Mouse (Mus musculus) frontal cortex, postnatal 36 days (tissue): ENCODE measurements around the gene Ksr2.

Experiments used
- DNase-seq, 2 experiments: peaks; one replicate each; pipeline ENCODE4 v3.0.0; 2022; ENCODE audit warnings: low spot score in 2 of 2

The Ksr2 gene

DNA sequence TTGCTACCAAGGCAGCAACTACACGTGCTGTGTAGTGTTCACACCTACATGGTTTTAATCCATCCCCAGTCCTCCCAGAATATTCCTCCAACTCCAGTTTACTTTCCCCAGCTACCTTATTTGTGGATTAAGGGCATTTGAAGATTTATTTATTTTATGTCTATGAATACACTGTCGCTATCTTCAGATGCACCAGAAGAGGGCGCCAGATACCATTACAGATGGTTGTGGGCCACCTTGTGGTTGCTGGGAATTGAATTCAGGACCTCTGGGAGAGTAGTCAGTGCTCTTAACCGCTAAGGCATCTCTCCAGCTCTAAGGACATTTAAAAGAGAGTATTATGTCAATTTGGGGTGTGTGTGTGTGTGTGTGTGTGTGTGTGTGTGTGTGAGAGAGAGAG lies 108.7 kb downstream of the Ksr2 start:
- DNase-seq, result no peak

DNA sequence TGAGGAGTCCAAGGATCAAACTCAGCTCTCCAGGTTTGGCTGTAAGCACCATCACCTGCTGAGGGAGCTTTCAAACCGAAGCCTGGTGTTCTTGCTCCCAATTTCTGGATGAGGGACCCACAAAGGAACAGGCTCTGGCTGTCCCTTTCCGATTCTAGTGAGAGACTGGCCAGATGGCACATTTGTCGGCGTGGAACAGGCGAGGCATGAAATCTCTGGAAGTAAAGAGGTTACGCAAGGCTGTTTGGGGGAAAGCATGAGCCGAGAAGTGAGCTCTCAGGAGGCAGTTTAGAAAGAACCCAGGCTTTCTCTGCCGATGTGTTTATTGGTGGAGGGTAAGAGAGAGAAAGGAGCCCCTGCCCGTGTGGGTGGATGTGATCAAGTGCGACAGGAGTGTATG lies 109.2 kb downstream of the Ksr2 start:
- DNase-seq, result no peak

GRCm38 (mm10) chr5:117530991-117531390 lies 117.2 kb downstream of the Ksr2 start:
- DNase-seq, result no peak

DNA sequence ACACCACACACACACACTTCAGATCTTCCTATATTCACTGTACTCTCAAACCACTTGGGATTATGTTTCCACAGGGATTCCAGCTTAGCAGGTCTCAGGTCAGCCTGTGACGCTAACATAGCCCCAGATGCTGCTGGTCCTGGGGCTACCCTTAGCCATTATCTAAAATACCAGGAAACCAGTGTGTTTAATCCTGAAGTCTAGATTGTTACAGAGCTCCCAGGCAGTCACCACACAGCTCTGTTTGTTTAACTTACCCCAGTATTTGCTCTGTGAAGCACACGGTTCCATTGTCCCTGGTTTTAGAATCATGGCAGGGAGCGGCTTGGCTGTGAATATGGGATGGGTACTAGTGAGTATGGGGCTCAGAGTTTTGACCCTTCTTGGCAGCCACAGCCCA lies 125.4 kb downstream of the Ksr2 start:
- no peak for DNase-seq

DNA sequence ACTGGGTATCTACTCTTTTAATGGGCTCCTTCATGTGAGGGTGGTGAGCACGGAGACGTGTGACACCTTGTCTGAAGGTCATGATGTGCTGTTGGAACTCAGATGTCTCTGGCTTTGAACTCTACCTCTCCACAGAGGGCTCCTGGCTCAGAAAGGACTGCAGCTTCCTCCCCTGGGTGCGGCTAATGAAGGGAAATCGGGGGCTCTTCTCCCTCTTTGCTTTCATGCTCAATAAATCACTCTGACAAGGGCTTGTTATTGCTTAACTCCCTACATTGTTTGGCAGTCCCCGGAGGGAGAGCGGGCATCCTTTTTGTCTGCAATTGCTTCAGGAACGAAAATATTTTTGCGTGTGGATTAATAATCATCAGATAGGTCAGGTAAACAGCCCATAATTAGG lies 127.9 kb downstream of the Ksr2 start:
- no peak for DNase-seq

DNA sequence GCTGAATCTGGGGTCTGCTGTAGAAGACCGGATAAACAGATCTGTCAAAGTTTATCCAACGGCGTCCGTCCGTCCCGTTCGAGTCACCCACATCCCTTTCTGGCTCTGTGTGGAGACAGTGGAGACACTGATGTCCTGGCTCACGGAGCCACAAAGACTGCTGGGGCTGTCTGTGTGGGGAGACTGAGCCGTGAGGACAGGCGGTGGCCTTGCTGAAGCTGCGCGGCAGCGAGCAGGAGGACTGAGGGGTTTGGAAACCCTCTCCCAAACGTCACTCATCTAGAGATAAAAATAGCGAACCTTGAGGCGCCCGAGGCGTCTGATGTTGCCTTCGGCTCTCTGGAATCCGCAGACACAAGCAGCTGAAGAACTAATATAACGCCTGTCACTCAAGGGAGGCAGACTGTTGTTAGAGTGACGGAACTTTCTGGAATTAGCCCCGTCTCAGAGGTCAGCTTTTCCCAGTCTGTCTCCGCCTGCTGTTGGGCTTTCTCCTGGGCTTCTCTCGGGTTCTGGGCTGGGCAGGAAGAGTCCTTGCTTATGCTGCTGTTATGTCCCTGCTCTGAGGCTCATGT lies 133.0 kb downstream of the Ksr2 start:
- no peak for DNase-seq

- peak; percentile 43 to 45 for DNase-seq
Measured at GRCm38 (mm10) chr5:117550992-117551391, 137.2 kb downstream of the Ksr2 start.

DNA sequence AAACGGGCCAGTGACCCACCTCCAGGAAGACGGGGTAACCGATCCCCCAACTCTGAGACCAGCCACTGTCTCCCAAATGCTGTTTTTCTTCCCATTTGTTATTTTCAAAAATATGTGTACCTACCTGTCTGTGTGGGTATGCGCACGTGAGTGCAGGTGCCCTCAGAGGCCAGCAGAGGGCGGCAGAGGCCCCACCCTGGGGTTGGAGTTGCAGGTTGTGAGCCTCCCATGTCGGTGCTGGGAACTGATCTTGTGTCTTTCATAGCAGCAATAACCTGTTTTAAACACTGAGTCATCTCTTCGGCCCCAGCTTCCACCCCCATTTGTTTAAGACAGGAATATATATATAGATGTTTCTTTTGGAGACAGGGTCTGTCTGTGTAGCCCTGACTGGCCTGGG lies 138.3 kb downstream of the Ksr2 start:
- no peak for DNase-seq

DNA sequence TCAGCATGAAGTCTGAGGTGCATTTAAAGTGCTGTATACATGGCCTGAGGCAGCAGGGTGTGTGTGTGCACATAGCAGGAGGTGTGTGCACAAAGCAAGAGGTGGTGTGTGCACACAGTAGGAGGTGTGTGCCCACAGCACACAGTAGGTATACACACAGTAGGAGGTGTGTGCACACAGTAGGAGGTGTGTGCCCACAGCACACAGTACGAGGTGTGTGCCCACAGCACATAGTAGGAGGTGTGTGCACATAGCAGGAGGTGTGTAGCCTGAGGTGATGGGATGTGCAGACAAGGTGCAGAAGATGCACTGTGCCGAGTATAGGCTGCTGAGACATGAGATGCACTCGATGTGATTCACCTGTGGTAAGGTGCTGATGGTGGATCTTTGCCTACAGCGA lies 140.7 kb downstream of the Ksr2 start:
- DNase-seq, result no peak

GRCm38 (mm10) chr5:117556570-117556969 lies 142.8 kb downstream of the Ksr2 start:
- DNase-seq, result no peak

GRCm38 (mm10) chr5:117561080-117561479 lies 147.3 kb downstream of the Ksr2 start:
- no peak for DNase-seq

DNA sequence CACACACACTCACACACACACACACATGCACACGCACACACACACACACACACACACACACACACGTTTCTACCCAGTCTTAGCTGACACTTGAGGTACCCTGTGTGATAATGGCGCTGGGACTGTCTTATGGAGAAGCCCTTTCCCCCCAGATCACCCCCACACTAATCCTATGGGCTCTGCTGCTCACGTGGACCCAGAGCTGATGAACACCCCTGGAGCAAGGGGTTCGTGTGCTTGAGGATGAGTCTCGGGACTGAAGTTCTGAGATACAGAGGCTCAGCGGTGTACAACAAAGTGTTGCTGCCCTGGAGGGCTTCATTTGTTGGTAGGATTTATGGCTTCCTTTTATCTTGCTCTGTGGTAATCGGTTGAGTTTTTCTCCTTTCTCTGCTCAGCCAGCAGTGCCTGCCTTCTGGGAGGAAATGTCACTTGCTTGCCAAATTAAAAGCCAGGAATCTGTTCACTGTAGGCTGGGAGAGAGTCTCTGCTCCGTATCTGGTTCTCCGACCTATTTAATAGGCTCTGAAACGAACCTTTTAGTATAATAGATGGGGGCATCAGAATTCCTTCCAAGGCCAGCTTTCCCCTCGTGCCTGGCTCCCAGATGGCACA lies 152.4 kb downstream of the Ksr2 start:
- no peak for DNase-seq

GRCm38 (mm10) chr5:117569190-117569795 lies 155.5 kb downstream of the Ksr2 start:
- no peak for DNase-seq

DNA sequence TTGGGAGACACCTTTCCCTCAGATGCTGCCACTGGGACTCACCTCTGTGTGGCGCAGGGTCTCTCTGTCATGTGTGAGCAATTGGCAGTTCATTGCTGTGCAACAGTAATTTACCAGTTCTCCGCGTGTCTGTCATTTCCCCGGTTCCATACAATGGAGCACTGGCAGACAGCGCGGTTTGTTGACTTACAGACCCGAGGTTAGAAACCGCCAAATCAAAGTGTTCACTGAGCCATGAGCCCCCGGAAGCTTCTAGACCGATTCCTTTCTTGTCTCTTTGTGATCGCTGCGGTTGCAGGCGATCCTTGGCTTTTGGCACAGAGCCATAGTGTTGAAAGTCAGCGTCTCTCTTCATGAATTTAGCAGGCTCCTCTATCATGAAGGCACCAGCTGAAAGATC lies 158.6 kb downstream of the Ksr2 start:
- DNase-seq, result no peak

DNA sequence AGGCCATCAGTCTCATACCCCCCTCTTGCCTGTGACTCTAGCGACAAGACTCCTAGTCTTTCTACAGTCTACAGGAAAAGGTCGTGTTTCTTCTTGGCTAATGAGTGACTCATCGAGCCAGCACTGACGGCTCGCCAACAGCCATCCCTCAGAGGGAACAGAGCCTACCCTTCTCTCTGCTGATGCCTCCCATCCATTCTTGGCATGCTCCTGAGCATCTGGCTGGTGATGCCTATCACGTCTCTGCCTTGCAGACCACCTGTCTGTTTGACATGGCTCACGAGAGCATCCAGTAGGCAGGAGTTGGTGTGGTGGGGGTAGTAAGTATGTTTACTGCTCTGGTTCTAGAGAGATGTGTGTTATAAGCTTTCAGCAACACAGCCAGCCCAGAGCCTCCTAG lies 161.1 kb downstream of the Ksr2 start:
- DNase-seq, result peak; percentile 39 to 48

DNA sequence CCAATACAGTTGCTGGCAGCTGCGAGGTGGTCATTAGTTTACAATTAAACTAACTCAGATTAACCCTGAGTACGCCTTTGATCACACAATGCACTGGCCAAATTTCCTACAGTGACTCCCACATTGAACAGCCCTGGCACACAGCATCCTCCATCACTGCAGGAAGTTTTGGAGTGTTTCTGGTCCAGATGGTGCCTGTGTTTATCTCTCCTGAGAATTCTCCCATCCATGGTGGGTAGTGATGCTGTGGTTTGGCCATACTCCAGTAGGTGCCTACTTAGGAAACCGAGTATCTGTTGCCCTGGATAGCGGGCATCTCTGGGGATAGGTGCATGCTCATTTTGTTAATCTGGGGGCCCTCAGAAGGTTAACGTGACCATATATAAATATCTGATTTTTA lies 163.8 kb downstream of the Ksr2 start:
- peak; percentile 17 to 56 for DNase-seq

GRCm38 (mm10) chr5:117581711-117582110 lies 167.9 kb downstream of the Ksr2 start:
- DNase-seq, result no peak

DNA sequence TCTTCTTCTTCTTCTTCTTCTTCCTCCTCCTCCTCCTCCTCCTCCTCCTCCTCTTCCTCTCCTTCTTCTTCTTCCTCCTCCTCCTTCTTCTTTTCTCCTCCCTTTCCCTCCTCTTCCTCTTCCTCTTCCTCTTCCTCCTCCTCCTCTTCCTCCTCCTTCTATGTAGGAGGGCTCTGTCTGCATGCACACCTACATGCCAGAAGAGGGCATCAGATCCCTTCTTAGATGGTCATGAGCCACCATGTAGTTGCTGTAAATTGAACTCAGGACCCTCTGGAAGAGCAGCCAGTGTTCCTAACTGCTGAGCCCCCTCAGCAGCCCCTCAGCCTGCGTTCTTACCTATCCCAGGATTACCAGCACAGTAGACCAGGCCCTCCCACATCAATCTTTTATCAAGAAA lies 170.6 kb downstream of the Ksr2 start:
- no peak for DNase-seq

GRCm38 (mm10) chr5:117589266-117589665 lies 175.5 kb downstream of the Ksr2 start:
- no peak for DNase-seq

DNA sequence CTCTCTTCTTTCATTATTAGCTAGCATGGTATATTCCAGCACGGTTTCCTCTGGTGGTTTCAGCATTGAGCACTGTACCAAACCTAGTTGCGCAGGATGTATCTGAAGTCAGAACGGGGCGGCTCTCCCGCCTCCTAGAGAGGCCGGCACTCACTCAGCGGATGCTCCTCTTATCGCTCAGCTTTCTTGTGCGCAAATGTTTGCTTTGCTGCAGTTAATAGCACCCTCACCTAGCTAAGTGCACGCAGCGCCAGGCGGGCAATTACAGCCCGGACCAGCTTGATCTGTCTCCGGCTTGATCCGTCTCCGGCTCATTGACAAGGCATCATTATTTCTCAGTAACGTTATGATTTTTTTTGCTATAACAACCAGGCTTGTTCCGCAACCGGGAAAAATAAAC lies 179.5 kb downstream of the Ksr2 start:
- no peak for DNase-seq

DNA sequence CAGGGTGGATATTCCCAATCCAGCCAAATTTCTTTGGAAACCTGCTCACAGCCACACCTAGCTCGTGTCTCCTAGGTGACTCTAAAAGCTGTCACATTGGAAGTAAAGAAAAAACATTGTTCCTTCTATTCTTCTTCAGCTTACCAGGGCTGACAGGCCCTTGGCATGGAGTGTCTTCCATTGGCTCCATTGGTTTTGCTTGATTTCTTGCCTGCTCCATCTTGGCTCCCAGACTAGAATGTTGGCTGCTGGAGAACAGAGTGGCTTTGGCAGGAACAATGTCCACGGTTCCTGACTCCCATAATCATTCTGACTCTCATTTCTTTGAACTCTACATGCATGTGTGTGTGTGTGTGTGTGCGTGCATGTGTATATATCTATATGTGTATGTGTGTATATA lies 183.0 kb downstream of the Ksr2 start:
- DNase-seq, result no peak

- DNase-seq, result no peak
Measured at GRCm38 (mm10) chr5:117602026-117602425, 188.2 kb downstream of the Ksr2 start.

GRCm38 (mm10) chr5:117607761-117608309 lies 194.0 kb downstream of the Ksr2 start:
- DNase-seq, result peak in 1 of 2 experiments; percentile 13
